Mouse (Mus musculus) intestine, embryonic 14.5 days (tissue): ENCODE results near the gene Olfr432. TPM values are rescaled to one million over a fixed set of nuclear protein-coding genes. Genes with fewer than 3 reads are reported as not detected.
"Not testable (repeated sequence)": the region's sequence is repeated elsewhere in the genome, so short reads cannot be mapped to it uniquely, and the experiment has no call there.

ENCODE experiments used
- ATAC-seq: fragments of 200-750 bp; cut with Nextera tagmentation; replicated peaks from 2 replicates; pipeline ENCODE4 v1.8.0; 2017; ENCODE audit warnings: low read depth, moderate number of reproducible peaks, moderate TSS enrichment, moderate library complexity; ENCODE audit not compliant: low FRiP score, low TSS enrichment
- DNase-seq: peaks from one replicate; pipeline ENCODE4 v3.0.0-alpha.2; 2018; ENCODE audit warnings: low spot score
- H3K27ac ChIP-seq: fragments of 300-500 bp; sonication (generic); 2 replicates; pipeline ENCODE4 v1.5.1; 2014; ENCODE audit warnings: low read depth, mild to moderate bottlenecking, control low read depth
- H3K27me3 ChIP-seq: fragments of 300-500 bp; sonication (generic); replicated peaks from 2 replicates; pipeline ENCODE4 v1.6.1; 2014; ENCODE audit warnings: low read length, control low read depth; ENCODE audit not compliant: control insufficient read depth, insufficient read depth
- H3K36me3 ChIP-seq: fragments of 300-500 bp; sonication (generic); 2 replicates; pipeline ENCODE4 v1.6.1; 2014; ENCODE audit warnings: low read length, control low read depth; ENCODE audit not compliant: control insufficient read depth, insufficient read depth
- H3K4me1 ChIP-seq: fragments of 300-500 bp; sonication (generic); replicated peaks from 2 replicates; pipeline ENCODE4 v1.6.1; 2014; ENCODE audit warnings: low read length, control low read depth, mixed read lengths; ENCODE audit not compliant: control insufficient read depth, insufficient read depth
- H3K4me2 ChIP-seq: fragments of 300-500 bp; sonication (generic); 2 replicates; pipeline ENCODE4 v1.6.1; 2014; ENCODE audit warnings: low read length
- H3K4me3 ChIP-seq: fragments of 300-500 bp; sonication (generic); 2 replicates; pipeline ENCODE4 v1.5.1; 2014; ENCODE audit warnings: low read depth, low read length, control low read depth, mixed read lengths
- H3K9ac ChIP-seq: fragments of 300-500 bp; sonication (generic); 2 replicates; pipeline ENCODE4 v1.6.1; 2014; ENCODE audit warnings: mild to moderate bottlenecking, low read length
- H3K9me3 ChIP-seq: fragments of 300-500 bp; sonication (generic); 2 replicates; pipeline ENCODE4 v1.6.1; 2016; ENCODE audit warnings: low read length, control low read depth; ENCODE audit not compliant: control insufficient read depth
- WGBS: fragments of 180-500 bp; shearing (Covaris S2); extraction: QIAGEN DNeasy Blood & Tissue Kit; methylation state at CpG from one replicate; pipeline ENCODE4 v1.1.7; 2014; 5-methylcytosine and 5-hydroxymethylcytosine counted together
- polyA plus RNA-seq: library from polyadenylated mRNA; unstranded; fragments of >200 nt; fragmentation: Nextera tagmentation; extraction: Ambion mirVana; gene quantifications from 2 replicates; pipeline ENCODE4 v1.2.1, GENCODE M21; 2014

Gene Olfr432
- polyA plus RNA-seq, 1 experiment from 2014 or later = not detected

- no peak for ATAC-seq
- H3K27me3 ChIP-seq = no peaks in the 10 kb centered on the region
- H3K4me3 ChIP-seq = no peak overlapping the region
- DNase-seq = no peak
- H3K36me3 ChIP-seq = no peaks in the 10 kb centered on the region
- no peaks in the 10 kb centered on the region for H3K9me3 ChIP-seq
- no peak overlapping the region for H3K4me2 ChIP-seq
- H3K4me1 ChIP-seq = no peaks in the 10 kb centered on the region
- 59% methylated on average over 2 of the region's 2 CpGs for WGBS
- H3K9ac ChIP-seq = no peak overlapping the region
- H3K27ac ChIP-seq = no peak overlapping the region
Measured at GRCm38 (mm10) chr1:174044431-174044830, 4.6 kb upstream of the Olfr432 start.

DNA sequence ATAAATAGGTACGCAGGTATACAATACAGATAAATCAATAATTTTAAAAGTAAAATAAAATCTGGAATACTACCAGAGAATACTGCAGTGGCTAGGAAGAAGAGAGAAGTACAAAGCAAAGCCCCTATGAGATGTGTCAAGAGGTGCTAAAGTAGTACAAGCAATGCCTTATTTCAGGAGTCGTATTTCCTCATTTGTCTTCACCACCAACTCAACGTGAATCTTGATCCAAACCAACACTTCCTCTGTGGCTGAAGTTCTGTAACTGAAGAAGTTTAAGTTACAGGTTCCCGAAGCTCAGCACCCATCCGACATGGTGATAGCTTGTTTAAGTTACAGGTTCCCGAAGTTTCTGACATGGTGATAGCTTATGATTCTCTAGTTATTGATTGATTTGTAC, 778 bp upstream of the Olfr432 start:
- H3K27ac ChIP-seq, H3K4me2 ChIP-seq, H3K4me3 ChIP-seq, H3K9me3 ChIP-seq, H3K9ac ChIP-seq, H3K36me3 ChIP-seq, H3K27me3 ChIP-seq, H3K4me1 ChIP-seq, DNase-seq, ATAC-seq: not testable (repeated sequence)
- WGBS = 74% methylated on average over 5 of the region's 6 CpGs

DNA sequence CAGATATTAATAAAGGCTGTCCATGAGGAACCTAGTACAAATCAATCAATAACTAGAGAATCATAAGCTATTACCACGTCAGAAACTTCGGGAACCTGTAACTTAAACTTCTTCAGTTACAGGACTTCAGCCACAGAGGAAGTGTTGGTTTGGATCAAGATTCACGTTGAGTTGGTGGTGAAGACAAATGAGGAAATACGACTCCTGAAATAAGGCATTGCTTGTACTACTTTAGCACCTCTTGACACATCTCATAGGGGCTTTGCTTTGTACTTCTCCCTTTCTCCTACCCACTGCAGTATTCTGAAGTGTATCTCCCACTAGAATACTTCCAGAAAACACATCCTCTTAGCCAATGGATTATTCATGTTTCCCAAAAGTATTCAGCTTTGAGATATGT, 352 bp downstream of the Olfr432 start:
- WGBS = 68% methylated on average over 4 of the region's 4 CpGs
- H3K9ac ChIP-seq, ATAC-seq: not testable (repeated sequence)

DNA sequence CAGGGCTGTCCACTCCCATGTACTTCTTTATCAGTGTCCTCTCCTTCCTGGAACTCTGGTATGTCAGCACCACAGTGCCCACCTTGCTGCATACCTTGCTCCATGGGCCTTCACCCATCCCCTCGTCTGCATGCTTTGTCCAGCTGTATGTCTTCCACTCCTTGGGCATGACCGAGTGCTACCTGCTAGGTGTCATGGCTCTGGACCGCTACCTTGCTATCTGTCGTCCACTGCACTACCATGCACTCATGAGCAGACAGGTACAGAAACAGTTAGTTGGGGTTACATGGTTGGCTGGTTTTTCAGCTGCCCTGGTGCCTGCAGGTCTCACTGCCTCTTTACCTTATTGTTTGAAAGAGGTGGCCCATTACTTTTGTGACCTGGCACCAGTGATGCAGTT, 1.5 kb downstream of the Olfr432 start:
- Histone ChIP-seq H3K36me3 (no peaks in the 10 kb centered on the region), H3K27me3 (no peaks in the 10 kb centered on the region), H3K4me3 (no peak overlapping the region), H3K9ac (no peak overlapping the region), H3K27ac (no peak overlapping the region), H3K4me1 (no peaks in the 10 kb centered on the region), H3K9me3 (no peaks in the 10 kb centered on the region), H3K4me2 (no peak overlapping the region)
- DNase-seq (no peak), ATAC-seq (no peak)
- WGBS = 88% methylated on average over 4 of the region's 4 CpGs

More for the DNA sequence above, 352 bp downstream of the Olfr432 start:
- not testable (repeated sequence) for H3K27me3 ChIP-seq, H3K27ac ChIP-seq, DNase-seq, H3K9me3 ChIP-seq, H3K4me2 ChIP-seq, H3K4me3 ChIP-seq, H3K36me3 ChIP-seq, H3K4me1 ChIP-seq

GRCm38 (mm10) chr1:174051515-174051914, 2.5 kb downstream of the Olfr432 start:
- 82% methylated on average over 4 of the region's 4 CpGs for WGBS
- Histone ChIP-seq H3K4me3 (no peak overlapping the region), H3K27me3 (no peaks in the 10 kb centered on the region), H3K9me3 (no peaks in the 10 kb centered on the region), H3K4me1 (no peaks in the 10 kb centered on the region), H3K27ac (no peak overlapping the region), H3K4me2 (no peak overlapping the region), H3K9ac (no peak overlapping the region), H3K36me3 (no peaks in the 10 kb centered on the region)
- DNase-seq (no peak), ATAC-seq (no peak)

- no peaks in the 10 kb centered on the region for H3K9me3 ChIP-seq
- ATAC-seq = no peak
- H3K36me3 ChIP-seq = no peaks in the 10 kb centered on the region
Measured at GRCm38 (mm10) chr1:174051931-174052536, 3.0 kb downstream of the Olfr432 start.

DNA sequence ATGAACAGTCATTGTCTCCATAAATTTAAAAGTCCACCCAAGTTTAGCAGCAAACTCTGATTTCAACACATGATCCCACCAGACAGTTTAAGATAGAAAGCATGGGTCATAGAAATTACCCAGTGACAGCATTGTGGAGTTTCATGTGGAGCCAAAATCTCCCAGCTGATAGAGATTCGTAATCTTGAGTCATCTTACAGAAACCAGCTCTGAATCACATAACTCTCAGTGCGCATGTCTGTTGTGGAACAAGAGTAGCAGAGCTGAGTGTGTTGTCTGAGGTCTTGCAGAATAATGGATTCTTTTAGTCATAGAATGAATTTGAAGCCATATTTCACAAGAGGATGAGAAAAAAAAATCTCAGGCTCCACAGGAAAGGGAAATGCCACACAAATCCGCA, 4.0 kb downstream of the Olfr432 start:
- no peak overlapping the region for H3K9ac ChIP-seq
- no peak overlapping the region for H3K4me2 ChIP-seq
- H3K36me3 ChIP-seq = no peaks in the 10 kb centered on the region
- H3K9me3 ChIP-seq = no peaks in the 10 kb centered on the region
- H3K4me3 ChIP-seq = no peak overlapping the region
- no peaks in the 10 kb centered on the region for H3K4me1 ChIP-seq
- no peak overlapping the region for H3K27ac ChIP-seq
- WGBS = 78% methylated on average over 3 of the region's 3 CpGs
- ATAC-seq = no peak
- H3K27me3 ChIP-seq = no peaks in the 10 kb centered on the region
- DNase-seq = no peak

More at GRCm38 (mm10) chr1:174051931-174052536, 3.0 kb downstream of the Olfr432 start:
- no peaks in the 10 kb centered on the region for H3K4me1 ChIP-seq
- no peak overlapping the region for H3K4me2 ChIP-seq
- no peak overlapping the region for H3K4me3 ChIP-seq
- no peak overlapping the region for H3K27ac ChIP-seq
- 90% methylated on average over 5 of the region's 5 CpGs for WGBS
- no peak overlapping the region for H3K9ac ChIP-seq
- no peak for DNase-seq
- no peaks in the 10 kb centered on the region for H3K27me3 ChIP-seq

DNA sequence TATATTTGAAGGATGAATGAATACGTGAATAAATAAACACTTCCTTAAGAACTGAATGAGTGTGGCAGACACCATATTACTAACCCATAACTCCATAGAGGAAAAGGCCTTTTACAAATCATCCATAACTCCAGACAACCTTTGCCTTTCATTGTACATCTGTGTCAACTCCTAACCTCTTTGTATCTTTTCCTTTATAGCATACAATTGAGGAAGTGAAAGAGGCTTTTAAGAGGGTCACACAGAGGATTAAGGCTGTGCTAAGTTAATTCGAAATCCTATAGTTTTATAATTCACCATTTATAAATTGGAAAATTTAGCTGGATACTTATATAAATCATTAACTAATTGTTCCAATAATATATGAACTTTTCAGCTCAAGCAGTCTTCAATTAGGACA, 6.2 kb downstream of the Olfr432 start:
- no peak overlapping the region for H3K27ac ChIP-seq
- no peaks in the 10 kb centered on the region for H3K4me1 ChIP-seq
- no peak overlapping the region for H3K4me2 ChIP-seq
- H3K4me3 ChIP-seq = no peak overlapping the region
- DNase-seq (no peak), ATAC-seq (no peak)
- no peaks in the 10 kb centered on the region for H3K9me3 ChIP-seq
- no peaks in the 10 kb centered on the region for H3K36me3 ChIP-seq
- WGBS = 86% methylated on average over 2 of the region's 2 CpGs
- H3K9ac ChIP-seq = no peak overlapping the region
- no peaks in the 10 kb centered on the region for H3K27me3 ChIP-seq

DNA sequence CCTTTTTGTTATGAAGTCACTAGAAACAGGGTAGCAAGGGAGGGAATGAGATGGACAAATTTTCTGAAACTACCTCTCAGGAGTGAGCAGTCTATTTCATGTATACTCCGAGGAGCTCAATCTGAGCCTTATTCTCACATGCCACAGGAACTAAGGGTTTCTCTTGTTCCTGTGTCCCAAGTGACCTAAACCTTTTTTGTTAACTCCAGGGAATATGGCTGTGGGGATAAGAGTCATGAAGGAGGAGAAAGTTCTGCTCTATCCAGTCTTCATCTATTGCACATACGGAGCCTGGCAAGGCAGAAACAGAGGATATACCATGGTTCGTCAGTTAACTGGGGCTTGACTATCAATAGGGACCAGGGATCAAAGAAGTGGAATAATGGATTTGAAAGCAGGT, 17.3 kb downstream of the Olfr432 start, which contains the start of gene Olfr430:
Gene Olfr430, plus strand, starts transcription at position 301 of the 400 bp plus-strand sequence.
- Histone ChIP-seq H3K27ac (no peak within 1 kb of the TSS), H3K9me3 (no peaks in the 10 kb centered on the region), H3K27me3 (no peaks in the 10 kb centered on the region), H3K9ac (no peak within 1 kb of the TSS), H3K4me3 (no peak within 1 kb of the TSS), H3K4me1 (no peaks in the 10 kb centered on the region), H3K36me3 (no peaks in the 10 kb centered on the region), H3K4me2 (no peak within 1 kb of the TSS)
- no peak for DNase-seq
- no peak for ATAC-seq
- 90% methylated on average over 3 of the region's 3 CpGs for WGBS
